Mouse (Mus musculus) neural tube, embryonic 14.5 days (tissue): ENCODE results near the gene Lgmn. TPM values are rescaled to one million over a fixed set of nuclear protein-coding genes. Genes with fewer than 3 reads are reported as not detected.

ENCODE experiments used
- ATAC-seq: fragments of 200-750 bp; cut with Nextera tagmentation; 2 replicates; pipeline ENCODE4 v1.8.0; 2017; ENCODE audit warnings: low read depth, mild to moderate bottlenecking, moderate TSS enrichment, moderate library complexity
- H3K27ac ChIP-seq: fragments of 300-500 bp; sonication (generic); 2 replicates; pipeline ENCODE4 v1.5.1; 2014; ENCODE audit warnings: low read depth, mild to moderate bottlenecking, control low read depth, low read length, moderate library complexity, mixed read lengths
- H3K27me3 ChIP-seq: fragments of 300-500 bp; sonication (generic); 2 replicates; pipeline ENCODE4 v1.6.1; 2014; ENCODE audit warnings: low read length; ENCODE audit not compliant: control insufficient read depth, insufficient read depth
- H3K36me3 ChIP-seq: fragments of 300-500 bp; sonication (generic); 2 replicates; pipeline ENCODE4 v1.6.1; 2014; ENCODE audit warnings: low read length, mixed read lengths; ENCODE audit not compliant: control insufficient read depth, insufficient read depth
- H3K4me1 ChIP-seq: fragments of 300-500 bp; sonication (generic); 2 replicates; pipeline ENCODE4 v1.6.1; 2014; ENCODE audit warnings: low read length; ENCODE audit not compliant: control insufficient read depth, insufficient read depth
- H3K4me2 ChIP-seq: fragments of 300-500 bp; sonication (generic); 2 replicates; pipeline ENCODE4 v1.6.1; 2014; ENCODE audit warnings: mild to moderate bottlenecking, low read depth, low read length, control low read depth
- H3K4me3 ChIP-seq: fragments of 300-500 bp; sonication (generic); 2 replicates; pipeline ENCODE4 v1.5.1; 2014; ENCODE audit warnings: low read depth, low read length, control low read depth, mixed read lengths
- H3K9ac ChIP-seq: fragments of 300-500 bp; sonication (generic); replicated peaks from 2 replicates; pipeline ENCODE4 v1.6.1; 2014; ENCODE audit warnings: low read depth, mild to moderate bottlenecking, control low read depth, low read length, mixed read lengths
- H3K9me3 ChIP-seq: fragments of 300-500 bp; sonication (generic); 2 replicates; pipeline ENCODE4 v1.6.1; 2016; ENCODE audit warnings: low read length; ENCODE audit not compliant: control insufficient read depth
- WGBS: fragments of 180-500 bp; shearing (Covaris S2); extraction: QIAGEN DNeasy Blood & Tissue Kit; methylation state at CpG from one replicate; pipeline ENCODE4 v1.1.7; 2014; 5-methylcytosine and 5-hydroxymethylcytosine counted together
- polyA plus RNA-seq: library from polyadenylated mRNA; unstranded; fragments of >200 nt; fragmentation: Nextera tagmentation; extraction: Ambion mirVana; gene quantifications from 2 replicates; pipeline ENCODE4 v1.2.1, GENCODE M21; 2014

The Lgmn gene
- polyA plus RNA-seq, 1 experiment from 2014 or later = 104 TPM

GRCm38 (mm10) chr12:102438983-102439631, 506 bp downstream of the Lgmn start:
- H3K27ac ChIP-seq = peak overlapping the region; percentile 1; the same call in 1 of the 2 replicates
- WGBS = 3% methylated on average over 20 of the region's 20 CpGs
- H3K4me2 ChIP-seq = peak overlapping the region; percentile 66
- peak overlapping the region; percentile 45 for H3K4me3 ChIP-seq
- no peaks in the 10 kb centered on the region for H3K36me3 ChIP-seq
- H3K9ac ChIP-seq = peak overlapping the region; percentile 60
- peak; percentile 60 for ATAC-seq
- no peaks in the 10 kb centered on the region for H3K9me3 ChIP-seq
- H3K4me1 ChIP-seq = peaks cover 8% of the 10 kb centered on the region; the same call in 1 of the 2 replicates
- no peaks in the 10 kb centered on the region for H3K27me3 ChIP-seq

DNA sequence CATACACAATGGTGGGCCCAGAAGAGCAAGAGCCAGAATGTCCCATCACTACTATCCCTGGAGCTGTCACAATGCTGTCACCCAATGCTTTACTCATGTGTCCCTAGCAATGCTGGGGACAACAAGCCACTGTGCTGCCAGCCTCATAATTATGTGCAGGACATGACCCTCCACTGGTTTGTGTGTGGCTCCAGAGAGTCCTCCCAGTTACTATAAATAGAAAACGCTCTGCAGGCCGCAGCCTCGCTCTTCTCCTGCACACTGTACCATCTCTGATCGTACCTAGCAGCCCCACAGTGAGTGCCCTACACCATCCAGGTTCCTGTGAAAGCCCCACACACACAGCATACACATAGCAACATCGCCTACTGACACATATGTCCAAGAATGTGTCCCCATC, 1.7 kb downstream of the Lgmn start:
- Histone ChIP-seq H3K9ac (0 out of 2 replicates have a peak overlapping the region, but pooled peaks have one; percentile 7), H3K9me3 (no peaks in the 10 kb centered on the region), H3K4me1 (peaks cover 8% of the 10 kb centered on the region; the same call in 1 of the 2 replicates), H3K27me3 (no peaks in the 10 kb centered on the region), H3K36me3 (no peaks in the 10 kb centered on the region), H3K4me3 (no peak overlapping the region), H3K27ac (no peak overlapping the region), H3K4me2 (peak overlapping the region; percentile 66)
- WGBS = 85% methylated on average over 5 of the region's 5 CpGs
- ATAC-seq = no peak

GRCm38 (mm10) chr12:102436939-102437526, 2.6 kb downstream of the Lgmn start:
- no peaks in the 10 kb centered on the region for H3K9me3 ChIP-seq
- WGBS = 82% methylated on average over 10 of the region's 10 CpGs
- no peak overlapping the region for H3K27ac ChIP-seq
- H3K36me3 ChIP-seq = no peaks in the 10 kb centered on the region
- H3K4me1 ChIP-seq = peaks cover 8% of the 10 kb centered on the region; the same call in 1 of the 2 replicates
- H3K9ac ChIP-seq = no peak overlapping the region
- ATAC-seq = no peak
- H3K27me3 ChIP-seq = no peaks in the 10 kb centered on the region
- H3K4me3 ChIP-seq = no peak overlapping the region
- H3K4me2 ChIP-seq = no peak overlapping the region

- no peaks in the 10 kb centered on the region for H3K9me3 ChIP-seq
- WGBS = 88% methylated on average over 4 of the region's 4 CpGs
- ATAC-seq = no peak
- H3K36me3 ChIP-seq = no peaks in the 10 kb centered on the region
- H3K4me2 ChIP-seq = no peak overlapping the region
- no peaks in the 10 kb centered on the region for H3K27me3 ChIP-seq
- H3K27ac ChIP-seq = no peak overlapping the region
- peaks cover 8% of the 10 kb centered on the region; the same call in 1 of the 2 replicates for H3K4me1 ChIP-seq
- no peak overlapping the region for H3K4me3 ChIP-seq
- no peak overlapping the region for H3K9ac ChIP-seq
Observed at GRCm38 (mm10) chr12:102434107-102434506, 5.5 kb downstream of the Lgmn start.

GRCm38 (mm10) chr12:102432238-102432637, 7.4 kb downstream of the Lgmn start:
- ATAC-seq = no peak
- no peak overlapping the region for H3K27ac ChIP-seq
- H3K4me1 ChIP-seq = no peaks in the 10 kb centered on the region
- no peak overlapping the region for H3K4me2 ChIP-seq
- no peak overlapping the region for H3K9ac ChIP-seq
- H3K9me3 ChIP-seq = no peaks in the 10 kb centered on the region
- H3K4me3 ChIP-seq = no peak overlapping the region
- H3K27me3 ChIP-seq = no peaks in the 10 kb centered on the region
- no peaks in the 10 kb centered on the region for H3K36me3 ChIP-seq
- 88% methylated on average over 12 of the region's 12 CpGs for WGBS

DNA sequence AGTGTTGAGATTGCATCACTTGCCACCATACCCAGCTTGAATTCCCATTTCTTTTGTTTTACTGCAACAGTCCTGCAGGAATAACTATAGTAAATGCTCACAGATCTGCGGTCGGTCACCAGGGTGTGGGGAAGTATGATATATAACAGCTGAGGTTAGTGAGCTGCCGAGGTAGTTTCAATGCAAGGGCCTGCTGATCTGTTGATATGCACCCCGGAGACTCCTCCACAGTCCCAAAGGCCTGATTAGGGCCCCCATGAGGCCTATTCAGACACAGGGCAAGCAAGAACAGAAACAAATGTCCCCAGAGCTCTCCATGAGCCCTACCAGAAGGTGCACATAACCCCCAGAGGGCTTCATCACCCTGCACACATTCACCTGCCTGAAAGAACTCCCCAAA, 9.4 kb downstream of the Lgmn start:
- Histone ChIP-seq H3K36me3 (no peaks in the 10 kb centered on the region), H3K9ac (no peak overlapping the region), H3K27ac (no peak overlapping the region), H3K9me3 (no peaks in the 10 kb centered on the region), H3K4me2 (no peak overlapping the region), H3K27me3 (no peaks in the 10 kb centered on the region), H3K4me1 (no peaks in the 10 kb centered on the region), H3K4me3 (no peak overlapping the region)
- 77% methylated on average over 4 of the region's 4 CpGs for WGBS
- ATAC-seq = no peak

DNA sequence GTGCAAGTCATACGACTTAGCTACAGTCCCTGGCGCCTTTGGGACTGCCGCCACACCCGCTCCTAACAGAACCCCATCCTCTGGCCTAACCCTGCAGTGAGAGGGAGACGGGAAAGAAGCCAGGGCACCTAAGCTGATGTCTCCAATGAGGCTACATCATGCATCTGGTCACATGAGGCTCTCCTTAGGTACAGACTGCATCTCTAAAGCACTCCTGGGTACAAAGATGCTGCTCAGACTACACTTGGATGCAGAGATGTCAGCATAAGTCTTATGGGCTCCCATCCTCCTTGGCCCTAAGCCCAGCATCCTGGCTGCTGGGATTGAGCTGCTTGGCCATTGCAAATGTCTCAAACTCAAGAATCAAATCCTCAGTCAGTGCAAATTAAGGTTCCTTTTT, 10.0 kb downstream of the Lgmn start:
- ATAC-seq = no peak
- no peaks in the 10 kb centered on the region for H3K36me3 ChIP-seq
- H3K27me3 ChIP-seq = no peaks in the 10 kb centered on the region
- no peak overlapping the region for H3K4me2 ChIP-seq
- no peak overlapping the region for H3K4me3 ChIP-seq
- H3K9me3 ChIP-seq = no peaks in the 10 kb centered on the region
- H3K4me1 ChIP-seq = no peaks in the 10 kb centered on the region
- 98% methylated on average over 5 of the region's 5 CpGs for WGBS
- H3K27ac ChIP-seq = no peak overlapping the region
- H3K9ac ChIP-seq = no peak overlapping the region

DNA sequence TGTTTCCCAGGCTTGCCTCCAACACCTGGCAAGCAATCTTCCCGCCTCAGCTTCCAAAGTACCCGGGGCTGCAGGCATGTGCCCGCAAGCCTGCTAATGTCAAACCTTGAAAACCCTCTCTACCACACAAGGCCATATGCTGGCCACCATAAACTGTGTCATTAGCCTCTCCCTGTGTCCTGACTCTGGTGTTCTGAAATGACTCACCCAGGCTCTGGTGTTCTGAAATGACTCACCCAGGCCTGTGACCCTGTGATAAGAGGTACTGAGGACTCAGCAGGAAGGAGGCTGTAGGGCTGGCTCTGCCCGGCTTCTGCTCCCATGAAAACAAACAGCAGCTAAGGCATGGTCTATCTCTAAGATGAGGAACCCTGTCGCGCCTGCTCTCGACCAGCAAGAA, 13.3 kb downstream of the Lgmn start:
- H3K4me1 ChIP-seq = no peaks in the 10 kb centered on the region
- 95% methylated on average over 7 of the region's 7 CpGs for WGBS
- no peak overlapping the region for H3K4me2 ChIP-seq
- H3K27me3 ChIP-seq = no peaks in the 10 kb centered on the region
- no peak overlapping the region for H3K27ac ChIP-seq
- H3K36me3 ChIP-seq = 0 out of 2 replicates have a peak, but pooled peaks cover 9% of the 10 kb centered on the region
- H3K9me3 ChIP-seq = no peaks in the 10 kb centered on the region
- ATAC-seq = no peak
- H3K9ac ChIP-seq = no peak overlapping the region
- no peak overlapping the region for H3K4me3 ChIP-seq

DNA sequence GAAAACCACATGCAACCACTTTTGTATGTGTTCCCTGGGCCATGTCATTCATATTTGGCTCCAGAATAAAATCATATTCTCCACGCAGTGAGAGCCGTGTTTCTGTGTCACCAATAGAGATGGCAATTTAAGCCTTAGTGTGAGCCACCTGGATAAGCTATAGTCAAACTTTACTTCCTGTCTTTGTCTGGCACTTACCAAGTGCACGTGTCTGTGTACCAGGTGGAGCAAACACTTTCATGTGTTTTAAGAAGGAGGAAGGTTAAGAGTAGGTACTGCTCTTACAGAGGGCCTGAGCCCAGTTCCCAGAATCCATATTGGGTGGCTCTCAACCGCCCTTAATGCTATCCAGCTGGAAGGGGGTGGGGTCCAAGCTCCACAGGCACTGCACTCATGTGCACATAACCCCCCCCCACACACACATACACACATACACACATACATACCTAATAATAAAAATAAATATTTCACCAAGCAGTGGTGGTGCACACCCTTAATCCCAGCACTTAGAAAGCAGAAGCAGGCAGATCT, 14.5 kb downstream of the Lgmn start:
- no peak overlapping the region for H3K9ac ChIP-seq
- no peak overlapping the region for H3K27ac ChIP-seq
- 85% methylated on average over 4 of the region's 4 CpGs for WGBS
- no peaks in the 10 kb centered on the region for H3K4me1 ChIP-seq
- no peaks in the 10 kb centered on the region for H3K27me3 ChIP-seq
- ATAC-seq = no peak
- no peak overlapping the region for H3K4me3 ChIP-seq
- H3K9me3 ChIP-seq = no peaks in the 10 kb centered on the region
- H3K4me2 ChIP-seq = no peak overlapping the region
- H3K36me3 ChIP-seq = 0 out of 2 replicates have a peak, but pooled peaks cover 9% of the 10 kb centered on the region
